Mouse (Mus musculus) CH12.LX (cell line): ENCODE results near the gene Cdca3. TPM values are rescaled to one million over a fixed set of nuclear protein-coding genes. Genes with fewer than 3 reads are reported as not detected.
A peak's percentile ranks its signal among the peaks of the same experiment; 100 is the strongest.
"Not testable (repeated sequence)": the region's sequence is repeated elsewhere in the genome, so short reads cannot be mapped to it uniquely, and the experiment has no call there.

ENCODE experiments used
- DNase-seq: peaks from one replicate; pipeline ENCODE4 v3.0.0-alpha.2; 2013; ENCODE audit errors: extremely low read depth
- H3K27ac ChIP-seq: 2 replicates; pipeline ENCODE4 v1.5.1; 2012; ENCODE audit warnings: low read depth, mild to moderate bottlenecking, control low read depth, moderate library complexity; ENCODE audit not compliant: insufficient read depth
- H3K27me3 ChIP-seq: replicated peaks from 2 replicates; pipeline ENCODE3; 2012; ENCODE audit warnings: inconsistent platforms
- H3K36me3 ChIP-seq, 2 experiments: replicated peaks in 1 of 2; 2 replicates each; pipeline versions ENCODE3 to v1.6.1; 2012; ENCODE audit warnings: inconsistent platforms in 1 of 2, low read length in 1 of 2, mild to moderate bottlenecking in 1 of 2, mixed read lengths in 1 of 2, moderate library complexity in 1 of 2; ENCODE audit not compliant: control insufficient read depth in 1 of 2, insufficient read depth in 1 of 2
- H3K4me1 ChIP-seq, 2 experiments: 2 replicates each; pipeline ENCODE4 v1.6.1; 2012; ENCODE audit warnings: inconsistent platforms in 1 of 2, moderate library complexity in 1 of 2; ENCODE audit not compliant: insufficient read depth in 2 of 2, control insufficient read depth in 1 of 2
- H3K4me2 ChIP-seq: 2 replicates; pipeline ENCODE4 v1.6.1; 2012; ENCODE audit warnings: low read depth, mild to moderate bottlenecking, control low read depth; ENCODE audit not compliant: poor library complexity, insufficient read depth, severe bottlenecking
- H3K4me3 ChIP-seq, 3 experiments: fragments of 150-350 bp in 1 of 3; sonication (generic) in 1 of 3; replicated peaks in 1 of 3; 2 replicates each; pipeline versions ENCODE3 to v1.5.1; 2011 to 2012; ENCODE audit warnings: low read depth in 2 of 3, low read length in 2 of 3, mild to moderate bottlenecking in 2 of 3, moderate library complexity in 2 of 3, control low read depth in 1 of 3, improper control_type of control experiment in 1 of 3, inconsistent platforms in 1 of 3, mixed read lengths in 1 of 3; ENCODE audit not compliant: poor library complexity in 1 of 3
- H3K79me2 ChIP-seq: replicated peaks from 2 replicates; pipeline ENCODE4 v1.6.1; 2012; ENCODE audit warnings: mild to moderate bottlenecking, moderate library complexity; ENCODE audit not compliant: control insufficient read depth, poor library complexity, insufficient read depth, severe bottlenecking; ENCODE audit errors: extremely low read depth
- H3K9ac ChIP-seq: 2 replicates; pipeline ENCODE4 v1.6.1; 2012; ENCODE audit warnings: low read depth, mild to moderate bottlenecking, control low read depth, moderate library complexity; ENCODE audit not compliant: insufficient read depth
- H3K9me3 ChIP-seq: replicated peaks from 2 replicates; pipeline ENCODE3; 2012; ENCODE audit warnings: low read length, inconsistent platforms, mixed read lengths
- CHD1 ChIP-seq: IDR thresholded peaks from 2 replicates; pipeline ENCODE4 v1.6.1; 2012; ENCODE audit warnings: low read depth, low read length, improper control_type of control experiment, inconsistent platforms
- EP300 ChIP-seq: IDR thresholded peaks from 2 replicates; pipeline ENCODE4 v1.6.1; 2011; ENCODE audit warnings: low read length, improper control_type of control experiment
- GABPA ChIP-seq: IDR thresholded peaks from 2 replicates; pipeline ENCODE4 v1.6.1; 2012; ENCODE audit warnings: low read depth, low read length, improper control_type of control experiment, inconsistent platforms; ENCODE audit not compliant: insufficient replicate concordance
- HCFC1 ChIP-seq: IDR thresholded peaks from 2 replicates; pipeline ENCODE4 v1.6.1; 2012; ENCODE audit warnings: low read depth, mild to moderate bottlenecking, inconsistent platforms, low read length, improper control_type of control experiment
- KAT2A ChIP-seq: IDR thresholded peaks from 2 replicates; pipeline ENCODE4 v1.6.1; 2012; ENCODE audit warnings: low read length, improper control_type of control experiment, inconsistent platforms; ENCODE audit not compliant: insufficient replicate concordance
- MAZ ChIP-seq: IDR thresholded peaks from 2 replicates; pipeline ENCODE4 v1.6.1; 2012; ENCODE audit warnings: low read depth, mild to moderate bottlenecking, inconsistent platforms, low read length, improper control_type of control experiment, moderate library complexity
- MYC ChIP-seq: IDR thresholded peaks from 2 replicates; pipeline ENCODE4 v1.6.1; 2011; ENCODE audit warnings: low read depth, mild to moderate bottlenecking, improper control_type of control experiment, low read length
- NRF1 ChIP-seq: IDR thresholded peaks from 2 replicates; pipeline ENCODE4 v1.6.1; 2014; ENCODE audit warnings: low read depth, mild to moderate bottlenecking, inconsistent platforms, low read length, improper control_type of control experiment, moderate library complexity
- POLR2A ChIP-seq: IDR thresholded peaks from 2 replicates; pipeline ENCODE4 v1.6.1; 2011; ENCODE audit warnings: low read depth, mild to moderate bottlenecking, improper control_type of control experiment, low read length
- POLR2AphosphoS2 ChIP-seq: IDR thresholded peaks from 2 replicates; pipeline ENCODE4 v1.6.1; 2011; ENCODE audit warnings: low read depth, low read length, improper control_type of control experiment
- RCOR1 ChIP-seq: conservative IDR thresholded peaks from 2 replicates; pipeline ENCODE4 v1.6.1; 2012; ENCODE audit warnings: low read depth, mild to moderate bottlenecking, inconsistent platforms, low read length, improper control_type of control experiment
- UBTF ChIP-seq: IDR thresholded peaks from 2 replicates; pipeline ENCODE4 v1.6.1; 2012; ENCODE audit warnings: low read depth, mild to moderate bottlenecking, inconsistent platforms, low read length, improper control_type of control experiment, moderate library complexity
- ZKSCAN1 ChIP-seq: IDR thresholded peaks from 2 replicates; pipeline ENCODE4 v1.6.1; 2012; ENCODE audit warnings: low read depth, inconsistent platforms, low read length, improper control_type of control experiment, borderline replicate concordance
- ZMIZ1 ChIP-seq: IDR thresholded peaks from 2 replicates; pipeline ENCODE4 v1.6.1; 2012; ENCODE audit warnings: low read depth, mild to moderate bottlenecking, inconsistent platforms, low read length, improper control_type of control experiment
- dilution Hi-C: fragments of 300-500 bp; cut with MboI; formaldehyde crosslinking; loops from 2 replicates; pipeline ENCODE4 v1.14.3; 2020; ENCODE audit warnings: low sequenced_read_pairs; ENCODE audit not compliant: extremely low pct_unique_long_range_greater_than_20kb, extremely low pct_ligation_motif_present
- in situ Hi-C: fragments of 300-500 bp; cut with MboI; formaldehyde crosslinking; loops from 3 replicates; pipeline ENCODE4 v1.14.3; 2019; ENCODE audit warnings: low sequenced_read_pairs, low pct_ligation_motif_present, low pct_unique_long_range_greater_than_20kb, mixed read lengths
- polyA plus RNA-seq: library from polyadenylated mRNA; unstranded; fragments of >175 nt; gene quantifications from 2 replicates; pipeline ENCODE4 v1.2.1, GENCODE M21; 2012; ENCODE audit warnings: low read depth; ENCODE audit not compliant: insufficient read length
- total RNA-seq, 2 experiments: library from RNA; depleted of rRNA; stranded (reverse); fragments of 300-350 nt in 1 of 2; fragments of >200 nt in 1 of 2; gene quantifications; 2 replicates each; pipeline ENCODE4 v1.2.3; 2012 to 2014

The Cdca3 gene
- total and polyA plus RNA-seq, 3 experiments, result 117 to 229 (median 224) TPM

DNA sequence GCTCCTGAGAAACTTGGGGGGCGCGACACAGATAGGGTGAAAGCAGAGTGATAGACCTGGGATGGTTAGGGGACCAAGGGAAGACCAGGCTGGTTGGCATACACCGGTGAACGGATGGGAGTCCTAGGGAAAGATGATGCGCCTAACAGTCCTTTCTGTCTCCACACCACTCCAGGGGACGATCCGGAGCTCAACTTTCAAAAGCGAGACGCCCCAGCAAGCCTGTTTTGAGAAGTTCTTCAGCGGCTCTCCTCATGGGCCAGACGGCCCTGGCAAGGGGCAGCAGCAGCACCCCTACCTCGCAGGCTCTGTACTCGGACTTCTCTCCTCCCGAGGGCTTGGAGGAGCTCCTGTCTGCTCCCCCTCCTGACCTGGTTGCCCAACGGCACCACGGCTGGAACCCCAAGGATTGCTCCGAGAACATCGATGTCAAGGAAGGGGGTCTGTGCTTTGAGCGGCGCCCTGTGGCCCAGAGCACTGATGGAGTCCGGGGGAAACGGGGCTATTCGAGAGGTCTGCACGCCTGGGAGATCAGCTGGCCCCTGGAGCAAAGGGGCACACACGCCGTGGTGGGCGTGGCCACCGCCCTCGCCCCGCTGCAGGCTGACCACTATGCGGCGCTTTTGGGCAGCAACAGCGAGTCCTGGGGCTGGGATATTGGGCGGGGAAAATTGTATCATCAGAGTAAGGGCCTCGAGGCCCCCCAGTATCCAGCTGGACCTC, 20.1 kb upstream of the Cdca3 start (continued):
- TF ChIP-seq ZKSCAN1 (no peak), KAT2A (no peak), GABPA (no peak), NRF1 (no peak), RCOR1 (no peak), CHD1 (no peak), HCFC1 (peak; percentile 28; the same call in 1 of the 2 replicates), MYC (peak; percentile 25; the same call in 1 of the 2 replicates)

GRCm38 (mm10) chr6:124809775-124810538, 19.4 kb upstream of the Cdca3 start:
- Histone ChIP-seq H3K4me1 (peaks cover 5 to 54% of the 10 kb centered on the region in 2 experiments), H3K79me2 (peaks cover 23% of the 10 kb centered on the region), H3K27me3 (no peaks in the 10 kb centered on the region), H3K9ac (no peak overlapping the region), H3K36me3 (peaks cover 24 to 58% of the 10 kb centered on the region in 2 experiments), H3K4me3 (no peak overlapping the region), H3K9me3 (no peaks in the 10 kb centered on the region), H3K4me2 (no peak overlapping the region)
- dilution Hi-C loops (no loop called here), in situ Hi-C loops (no loop called here)
- DNase-seq, result no peak
- TF ChIP-seq POLR2AphosphoS2 (peak; percentile 87), POLR2A (peak; percentile 33; the same call in 1 of the 2 replicates), EP300 (no peak), ZMIZ1 (peak; percentile 1; the same call in 1 of the 2 replicates), UBTF (no peak), MAZ (no peak)
- TF ChIP-seq, all 38 proteins: peak for 3
- H3K27ac ChIP-seq, result no peak overlapping the region

GRCm38 (mm10) chr6:124810566-124811402, 18.6 kb upstream of the Cdca3 start:
- peaks cover 32 to 66% of the 10 kb centered on the region in 2 experiments for H3K36me3 ChIP-seq
- H3K4me1 ChIP-seq, result peaks cover 5 to 48% of the 10 kb centered on the region in 2 experiments
- H3K9me3 ChIP-seq, H3K9ac ChIP-seq, H3K4me3 ChIP-seq, H3K4me2 ChIP-seq, in situ Hi-C loops, dilution Hi-C loops, DNase-seq, H3K27ac ChIP-seq, H3K27me3 ChIP-seq: not testable (repeated sequence)
- peaks cover 23% of the 10 kb centered on the region for H3K79me2 ChIP-seq
